Mouse (Mus musculus): ENCODE measurements around the gene Gipc3. TPM values are rescaled to one million over a fixed set of nuclear protein-coding genes. Genes with fewer than 3 reads are reported as not detected.

Gene Gipc3
- polyA plus RNA-seq, 1 experiment from 2014 or later: not detected

GRCm38 (mm10) chr10:81341333-81341949 lies 1.6 kb downstream of the Gipc3 start:
- ATAC-seq (ENCODE audit: low read depth): no peak
- Histone ChIP-seq H3K36me3 (ENCODE audit: control insufficient read depth, insufficient read depth) (no peaks in the 10 kb centered on the region), H3K27me3 (ENCODE audit: control insufficient read depth, insufficient read depth, low read depth, low read length) (peaks cover 51% of the 10 kb centered on the region), H3K4me2 (ENCODE audit: low read depth, low read length) (no peak overlapping the region), H3K4me1 (ENCODE audit: control insufficient read depth, low read depth, low read length) (peaks cover 24% of the 10 kb centered on the region), H3K9ac (ENCODE audit: low read depth, low read length) (no peak overlapping the region), H3K4me3 (ENCODE audit: low read depth, low read length) (no peak overlapping the region), H3K27ac (ENCODE audit: low read length) (no peak overlapping the region), H3K9me3 (replicated peaks; ENCODE audit: control insufficient read depth, low read length) (no peaks in the 10 kb centered on the region)
- 29% methylated on average over 16 of the region's 16 CpGs for WGBS (ENCODE audit: insufficient replicate concordance)

GRCm38 (mm10) chr10:81340551-81341332 lies 2.3 kb downstream of the Gipc3 start:
- H3K4me2 ChIP-seq (ENCODE audit: low read depth, low read length): no peak overlapping the region
- WGBS (ENCODE audit: insufficient replicate concordance): 41% methylated on average over 17 of the region's 17 CpGs
- no peak overlapping the region for H3K9ac ChIP-seq (ENCODE audit: low read depth, low read length)
- H3K9me3 ChIP-seq (replicated peaks; ENCODE audit: control insufficient read depth, low read length): no peaks in the 10 kb centered on the region
- H3K27ac ChIP-seq (ENCODE audit: low read length): no peak overlapping the region
- no peak overlapping the region for H3K4me3 ChIP-seq (ENCODE audit: low read depth, low read length)
- H3K36me3 ChIP-seq (ENCODE audit: control insufficient read depth, insufficient read depth): no peaks in the 10 kb centered on the region
- 0 out of 2 replicates have a peak, but pooled peaks have one; percentile 36 for ATAC-seq (ENCODE audit: low read depth)
- peaks cover 49% of the 10 kb centered on the region for H3K27me3 ChIP-seq (ENCODE audit: control insufficient read depth, insufficient read depth, low read depth, low read length)
- peaks cover 20% of the 10 kb centered on the region for H3K4me1 ChIP-seq (ENCODE audit: control insufficient read depth, low read depth, low read length)

GRCm38 (mm10) chr10:81336558-81336957 lies 6.5 kb downstream of the Gipc3 start:
- 75% methylated on average over 4 of the region's 4 CpGs for WGBS (ENCODE audit: insufficient replicate concordance)

GRCm38 (mm10) chr10:81335393-81336340 lies 7.4 kb downstream of the Gipc3 start:
- ATAC-seq (ENCODE audit: low read depth): no peak
- H3K36me3 ChIP-seq (ENCODE audit: control insufficient read depth, insufficient read depth): no peaks in the 10 kb centered on the region
- no peaks in the 10 kb centered on the region for H3K9me3 ChIP-seq (replicated peaks; ENCODE audit: control insufficient read depth, low read length)
- no peak overlapping the region for H3K4me3 ChIP-seq (ENCODE audit: low read depth, low read length)
- H3K9ac ChIP-seq (ENCODE audit: low read depth, low read length): no peak overlapping the region
- no peak overlapping the region for H3K4me2 ChIP-seq (ENCODE audit: low read depth, low read length)
- H3K4me1 ChIP-seq (ENCODE audit: control insufficient read depth, low read depth, low read length): peaks cover 6% of the 10 kb centered on the region
- 64% methylated on average over 19 of the region's 19 CpGs for WGBS (ENCODE audit: insufficient replicate concordance)
- no peak overlapping the region for H3K27ac ChIP-seq (ENCODE audit: low read length)
- peaks cover 8% of the 10 kb centered on the region; the same call in 1 of the 2 replicates for H3K27me3 ChIP-seq (ENCODE audit: control insufficient read depth, insufficient read depth, low read depth, low read length)

More at GRCm38 (mm10) chr10:81336558-81336957, 6.5 kb downstream of the Gipc3 start:
- peaks cover 12% of the 10 kb centered on the region for H3K27me3 ChIP-seq (ENCODE audit: control insufficient read depth, insufficient read depth, low read depth, low read length)
- no peak for ATAC-seq (ENCODE audit: low read depth)
- peaks cover 14% of the 10 kb centered on the region for H3K4me1 ChIP-seq (ENCODE audit: control insufficient read depth, low read depth, low read length)
- H3K36me3 ChIP-seq (ENCODE audit: control insufficient read depth, insufficient read depth): no peaks in the 10 kb centered on the region
- H3K4me2 ChIP-seq (ENCODE audit: low read depth, low read length): no peak overlapping the region
- no peak overlapping the region for H3K27ac ChIP-seq (ENCODE audit: low read length)
- no peaks in the 10 kb centered on the region for H3K9me3 ChIP-seq (replicated peaks; ENCODE audit: control insufficient read depth, low read length)
- H3K9ac ChIP-seq (ENCODE audit: low read depth, low read length): no peak overlapping the region
- no peak overlapping the region for H3K4me3 ChIP-seq (ENCODE audit: low read depth, low read length)

GRCm38 (mm10) chr10:81334324-81334723 lies 8.7 kb downstream of the Gipc3 start:
- Histone ChIP-seq H3K9ac (ENCODE audit: low read depth, low read length) (no peak overlapping the region), H3K4me3 (ENCODE audit: low read depth, low read length) (no peak overlapping the region), H3K9me3 (replicated peaks; ENCODE audit: control insufficient read depth, low read length) (no peaks in the 10 kb centered on the region), H3K4me1 (ENCODE audit: control insufficient read depth, low read depth, low read length) (no peaks in the 10 kb centered on the region), H3K27ac (ENCODE audit: low read length) (no peak overlapping the region), H3K36me3 (ENCODE audit: control insufficient read depth, insufficient read depth) (no peaks in the 10 kb centered on the region), H3K27me3 (ENCODE audit: control insufficient read depth, insufficient read depth, low read depth, low read length) (peaks cover 8% of the 10 kb centered on the region; the same call in 1 of the 2 replicates), H3K4me2 (ENCODE audit: low read depth, low read length) (no peak overlapping the region)
- ATAC-seq (ENCODE audit: low read depth): no peak
- WGBS (ENCODE audit: insufficient replicate concordance): 74% methylated on average over 11 of the region's 11 CpGs

GRCm38 (mm10) chr10:81332277-81332676 lies 10.8 kb downstream of the Gipc3 start:
- no peaks in the 10 kb centered on the region for H3K36me3 ChIP-seq (ENCODE audit: control insufficient read depth, insufficient read depth)
- no peak overlapping the region for H3K27ac ChIP-seq (ENCODE audit: low read length)
- H3K9me3 ChIP-seq (replicated peaks; ENCODE audit: control insufficient read depth, low read length): no peaks in the 10 kb centered on the region
- no peak overlapping the region for H3K4me3 ChIP-seq (ENCODE audit: low read depth, low read length)
- ATAC-seq (ENCODE audit: low read depth): no peak
- H3K9ac ChIP-seq (ENCODE audit: low read depth, low read length): no peak overlapping the region
- WGBS (ENCODE audit: insufficient replicate concordance): 64% methylated on average over 29 of the region's 29 CpGs
- peaks cover 4% of the 10 kb centered on the region; the same call in 1 of the 2 replicates for H3K27me3 ChIP-seq (ENCODE audit: control insufficient read depth, insufficient read depth, low read depth, low read length)
- H3K4me2 ChIP-seq (ENCODE audit: low read depth, low read length): no peak overlapping the region
- H3K4me1 ChIP-seq (ENCODE audit: control insufficient read depth, low read depth, low read length): peaks cover 5% of the 10 kb centered on the region

GRCm38 (mm10) chr10:81330007-81330406 lies 13.1 kb downstream of the Gipc3 start:
- no peak for ATAC-seq (ENCODE audit: low read depth)
- Histone ChIP-seq H3K9ac (ENCODE audit: low read depth, low read length) (no peak overlapping the region), H3K27ac (ENCODE audit: low read length) (peak overlapping the region; percentile 56), H3K9me3 (replicated peaks; ENCODE audit: control insufficient read depth, low read length) (no peaks in the 10 kb centered on the region), H3K27me3 (ENCODE audit: control insufficient read depth, insufficient read depth, low read depth, low read length) (peaks cover 4% of the 10 kb centered on the region; the same call in 1 of the 2 replicates), H3K36me3 (ENCODE audit: control insufficient read depth, insufficient read depth) (peaks cover 22% of the 10 kb centered on the region), H3K4me2 (ENCODE audit: low read depth, low read length) (0 out of 2 replicates have a peak overlapping the region, but pooled peaks have one; percentile 5), H3K4me1 (ENCODE audit: control insufficient read depth, low read depth, low read length) (peaks cover 8% of the 10 kb centered on the region), H3K4me3 (ENCODE audit: low read depth, low read length) (no peak overlapping the region)
- WGBS (ENCODE audit: insufficient replicate concordance): 54% methylated on average over 4 of the region's 4 CpGs

- Histone ChIP-seq H3K27me3 (ENCODE audit: control insufficient read depth, insufficient read depth, low read depth, low read length) (peaks cover 4% of the 10 kb centered on the region; the same call in 1 of the 2 replicates), H3K27ac (ENCODE audit: low read length) (peak overlapping the region; percentile 56; the same call in 1 of the 2 replicates), H3K4me3 (ENCODE audit: low read depth, low read length) (no peak overlapping the region), H3K9me3 (replicated peaks; ENCODE audit: control insufficient read depth, low read length) (no peaks in the 10 kb centered on the region), H3K4me2 (ENCODE audit: low read depth, low read length) (0 out of 2 replicates have a peak overlapping the region, but pooled peaks have one; percentile 5), H3K9ac (ENCODE audit: low read depth, low read length) (no peak overlapping the region), H3K4me1 (ENCODE audit: control insufficient read depth, low read depth, low read length) (peaks cover 8% of the 10 kb centered on the region), H3K36me3 (ENCODE audit: control insufficient read depth, insufficient read depth) (peaks cover 28% of the 10 kb centered on the region)
- ATAC-seq (ENCODE audit: low read depth): no peak
- 52% methylated on average over 10 of the region's 10 CpGs for WGBS (ENCODE audit: insufficient replicate concordance)
These were observed 13.7 kb downstream of the Gipc3 start for GRCm38 (mm10) chr10:81329194-81329975.
